ENCODE assay signal across 13 mouse cellular contexts in genomic region chr4:135623121-135623707, GRCm38 (mm10). TPM values are rescaled to one million over a fixed set of nuclear protein-coding genes. Genes with fewer than 3 reads are reported as not detected.
DNase-seq lines count a peak whose midpoint lies in the region; ATAC-seq and TF ChIP-seq lines count a peak whose summit lies in the region.
"Had no signal": no experiment of that assay in that cellular context is flagged by ENCODE, and none has a peak within 500 bp of the region (broad histone marks: within the 10 kb centered on the region; RNA-seq: fewer than 3 reads in every experiment).

No protein-coding gene starts in this region.

- WGBS in forebrain, embryonic 11.5 days: 78% methylated on average over 9 of the region's 9 CpGs
- 76% methylated on average over 9 of the region's 9 CpGs for WGBS in forebrain, embryonic 13.5 days
- whole genome bisulfite sequencing in liver, postnatal 0 days (ENCODE audit: insufficient replicate concordance): 51% methylated on average over 9 of the region's 9 CpGs

- H3K27ac ChIP-seq in forebrain, embryonic 11.5 days (ENCODE audit: low read depth, low read length): 0 out of 2 replicates have a peak overlapping the region, but pooled peaks have one; percentile 20
- H3K27ac ChIP-seq in forebrain, embryonic 13.5 days: no peak overlapping the region
- peak overlapping the region; percentile 84 for H3K27ac ChIP-seq in liver, postnatal 0 days (ENCODE audit: low read depth)
- H3K27ac ChIP-seq: embryonic facial prominence, embryonic 12.5 days; limb, embryonic 13.5 days; neural tube, embryonic 13.5 days had no signal

- peak; percentile 80 for TF ChIP-seq EP300 in liver, postnatal 0 days (IDR thresholded peaks at IDR 0.05; ENCODE audit: low read depth)

- H3K36me3 ChIP-seq in forebrain, embryonic 11.5 days (ENCODE audit: control insufficient read depth, insufficient read depth, low read length): no peaks in the 10 kb centered on the region
- no peaks in the 10 kb centered on the region for H3K36me3 ChIP-seq in forebrain, embryonic 13.5 days (ENCODE audit: poor library complexity, severe bottlenecking)
- 0 out of 2 replicates have a peak, but pooled peaks cover 2% of the 10 kb centered on the region for H3K36me3 ChIP-seq in liver, postnatal 0 days (replicated peaks; ENCODE audit: insufficient read depth, low read length)
- H3K36me3 ChIP-seq: embryonic facial prominence, embryonic 12.5 days; limb, embryonic 13.5 days; neural tube, embryonic 13.5 days had no signal

- H3K4me1 ChIP-seq in forebrain, embryonic 11.5 days (replicated peaks; ENCODE audit: control insufficient read depth, insufficient read depth, low read length): no peaks in the 10 kb centered on the region
- H3K4me1 ChIP-seq in forebrain, embryonic 13.5 days: 0 out of 2 replicates have a peak, but pooled peaks cover 2% of the 10 kb centered on the region
- H3K4me1 ChIP-seq in liver, postnatal 0 days (ENCODE audit: insufficient read depth): peaks cover 4% of the 10 kb centered on the region; the same call in 1 of the 2 replicates
- H3K4me1 ChIP-seq: embryonic facial prominence, embryonic 12.5 days had no signal

- no peaks in the 10 kb centered on the region for H3K9me3 ChIP-seq in forebrain, embryonic 11.5 days (ENCODE audit: control insufficient read depth, low read length)
- peaks cover 5% of the 10 kb centered on the region; the same call in 1 of the 2 replicates for H3K9me3 ChIP-seq in forebrain, embryonic 13.5 days (replicated peaks)
- H3K9me3 ChIP-seq in liver, postnatal 0 days (ENCODE audit: low read length): no peaks in the 10 kb centered on the region
- H3K9me3 ChIP-seq: embryonic facial prominence, embryonic 12.5 days; limb, embryonic 13.5 days had no signal

- ATAC-seq in forebrain, embryonic 11.5 days (replicated peaks; ENCODE audit: low FRiP score): no peak
- no peak for ATAC-seq in forebrain, embryonic 13.5 days
- ATAC-seq in common myeloid progenitor, adult 5-6 weeks (replicated peaks; ENCODE audit: low read depth, poor library complexity, severe bottlenecking): peak; percentile 63
- ATAC-seq in liver, postnatal 0 days: peak; percentile 95

- TF ChIP-seq CTCF in liver, postnatal 0 days (IDR thresholded peaks at IDR 0.05; ENCODE audit: low read depth): no peak

- H3K9ac ChIP-seq in forebrain, embryonic 11.5 days (ENCODE audit: low read length): no peak overlapping the region
- H3K9ac ChIP-seq in forebrain, embryonic 13.5 days: no peak overlapping the region
- no peak overlapping the region; the same call in 1 of the 2 replicates for H3K9ac ChIP-seq in liver, postnatal 0 days (replicated peaks)
- H3K9ac ChIP-seq: embryonic facial prominence, embryonic 12.5 days; limb, embryonic 13.5 days; neural tube, embryonic 13.5 days had no signal

- no peak for DNase-seq in forebrain, embryonic 11.5 days (ENCODE audit: low spot score)
- peak; percentile 13 for DNase-seq in B cell, adult 2 months
- peak; percentile 50 for DNase-seq in liver, postnatal 0 days
- no peak for DNase-seq in layer of hippocampus, postnatal 36 days
- DNase-seq in right cerebral cortex, postnatal 14 days: no peak
- no peak for DNase-seq in cerebellum, adult 11 months
- DNase-seq: gastrocnemius, postnatal 10 days; kidney, postnatal 14 days had no signal

- no peak overlapping the region for H3K4me2 ChIP-seq in forebrain, embryonic 11.5 days (ENCODE audit: low read depth, low read length, severe bottlenecking)
- H3K4me2 ChIP-seq in forebrain, embryonic 13.5 days: no peak overlapping the region
- peak overlapping the region; percentile 57 for H3K4me2 ChIP-seq in liver, postnatal 0 days (ENCODE audit: low read depth, low read length)
- H3K4me2 ChIP-seq: embryonic facial prominence, embryonic 12.5 days; limb, embryonic 13.5 days; neural tube, embryonic 13.5 days had no signal

- 0 out of 2 replicates have a peak, but pooled peaks cover 2% of the 10 kb centered on the region for H3K27me3 ChIP-seq in forebrain, embryonic 11.5 days (ENCODE audit: control insufficient read depth, insufficient read depth, low read length)
- no peaks in the 10 kb centered on the region for H3K27me3 ChIP-seq in forebrain, embryonic 13.5 days
- no peaks in the 10 kb centered on the region for H3K27me3 ChIP-seq in liver, postnatal 0 days (ENCODE audit: insufficient read depth, low read length)
- H3K27me3 ChIP-seq: neural tube, embryonic 13.5 days had no signal

- H3K4me3 ChIP-seq in forebrain, embryonic 11.5 days (ENCODE audit: low read depth, low read length): no peak overlapping the region
- H3K4me3 ChIP-seq in forebrain, embryonic 13.5 days: no peak overlapping the region
- no peak overlapping the region for H3K4me3 ChIP-seq in liver, postnatal 0 days (ENCODE audit: low read depth, low read length)
- H3K4me3 ChIP-seq: embryonic facial prominence, embryonic 12.5 days; limb, embryonic 13.5 days; neural tube, embryonic 13.5 days had no signal

RNA-seq across cellular contexts. Expression of gene Grhl3, which starts 49.8 kb away (rescaled TPM):
- polyA plus RNA-seq in forebrain, embryonic 11.5 days (2014; fragmentation: Nextera tagmentation; extraction: Ambion mirVana): 3.9 and 4.5 TPM in 2 replicates
- 0.63 and 0.79 TPM in 2 replicates for polyA plus RNA-seq in forebrain, embryonic 13.5 days (2015; fragmentation: Nextera tagmentation; extraction: Ambion mirVana)
- total RNA-seq in common myeloid progenitor, adult 5-6 weeks (2017): not detected in 2 replicates
- 0.21 and 0.46 TPM in 2 replicates for polyA plus RNA-seq in liver, postnatal 0 days (2015; fragmentation: Nextera tagmentation; extraction: Ambion mirVana)
- total RNA-seq in layer of hippocampus, postnatal 36 days (2021): under 1 TPM; 0.66 to 0.70 TPM

Comparison
In these comparisons a context has a peak if more than half of its experiments do, and no peak if none do; other contexts are left out.
1. ATAC-seq: peak in common myeloid progenitor, adult 5-6 weeks (single experiment) and liver, postnatal 0 days (single experiment); none in forebrain, embryonic 11.5 days (single experiment) and forebrain, embryonic 13.5 days (single experiment).
2. DNase-seq: peak in B cell, adult 2 months (2 of 2) and liver, postnatal 0 days (single experiment); none in forebrain, embryonic 11.5 days (single experiment), layer of hippocampus, postnatal 36 days (0 of 2), right cerebral cortex, postnatal 14 days (single experiment) and cerebellum, adult 11 months (single experiment).